Mouse (Mus musculus) testis, adult 2 months (tissue): ENCODE results near the gene Rbm28.

Experiments
- CTCF ChIP-seq: fragments of 200-500 bp; IDR thresholded peaks from 2 replicates; pipeline ENCODE4 v1.5.1; 2012; ENCODE audit warnings: low read depth, mild to moderate bottlenecking, inconsistent platforms, low read length, moderate library complexity; ENCODE audit not compliant: control insufficient read depth, insufficient read depth, insufficient replicate concordance
- POLR2A ChIP-seq: fragments of 200-500 bp; IDR thresholded peaks from 2 replicates; pipeline ENCODE4 v1.6.1; 2012; ENCODE audit warnings: low read depth, mild to moderate bottlenecking, inconsistent platforms, low read length, moderate library complexity; ENCODE audit not compliant: control insufficient read depth

GRCm38 (mm10) chr6:29207017-29207416 lies 42.2 kb upstream of the Rbm28 start:
- no peak for TF ChIP-seq CTCF
- TF ChIP-seq POLR2A = no peak
